Mouse (Mus musculus) liver, adult 2 months (tissue): ENCODE data around the gene Sfrp2.

ENCODE experiments used
- CTCF ChIP-seq: fragments of 200-500 bp; IDR thresholded peaks from 2 replicates; pipeline ENCODE4 v1.5.1; 2011; ENCODE audit warnings: low read depth, low read length, control low read depth
- POLR2A ChIP-seq: fragments of 200-500 bp; IDR thresholded peaks from 2 replicates; pipeline ENCODE4 v1.6.1; 2011; ENCODE audit warnings: low read length, control low read depth; ENCODE audit not compliant: insufficient read depth; ENCODE audit errors: extremely low read depth

DNA sequence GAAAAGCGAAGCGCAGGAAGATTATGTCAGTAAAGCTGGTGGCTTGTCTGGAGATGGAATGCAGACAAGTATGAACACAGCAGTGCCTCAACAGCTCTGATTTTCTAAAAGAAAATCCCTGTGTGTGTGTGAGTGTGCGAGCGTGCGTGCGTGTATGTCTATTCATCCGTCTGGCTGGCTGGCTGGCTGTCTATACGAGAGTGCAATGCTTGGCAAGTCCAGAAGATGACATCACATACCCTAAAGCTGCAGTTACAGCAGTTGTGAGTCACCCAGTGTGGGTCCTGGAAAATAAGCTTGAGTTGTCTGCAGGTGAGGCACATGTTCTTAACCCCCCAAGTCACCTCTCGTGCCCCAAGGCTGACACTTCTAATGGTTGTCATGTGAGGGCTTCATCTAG is 9.3 kb downstream of the Sfrp2 start:
- TF ChIP-seq CTCF (no peak), POLR2A (no peak)
